Mouse (Mus musculus) stomach, embryonic 14.5 days (tissue): ENCODE measurements around the gene Pfkfb2. TPM values are rescaled to one million over a fixed set of nuclear protein-coding genes. Genes with fewer than 3 reads are reported as not detected.
"Not testable (repeated sequence)": the region's sequence is repeated elsewhere in the genome, so short reads cannot be mapped to it uniquely, and the experiment has no call there.

Experiments used
- ATAC-seq: fragments of 200-750 bp; cut with Nextera tagmentation; 2 replicates; pipeline ENCODE4 v1.8.0; 2017; ENCODE audit warnings: low read depth, moderate TSS enrichment; ENCODE audit not compliant: insufficient number of reproducible peaks, insufficient read depth, low FRiP score
- H3K27ac ChIP-seq: fragments of 300-500 bp; sonication (generic); 2 replicates; pipeline ENCODE4 v1.5.1; 2014; ENCODE audit warnings: mild to moderate bottlenecking, low read length, moderate library complexity, mixed read lengths
- H3K27me3 ChIP-seq: fragments of 300-500 bp; sonication (generic); 2 replicates; pipeline ENCODE4 v1.6.1; 2014; ENCODE audit warnings: low read length, control low read depth, mixed read lengths; ENCODE audit not compliant: control insufficient read depth, insufficient read depth
- H3K36me3 ChIP-seq: fragments of 300-500 bp; sonication (generic); 2 replicates; pipeline ENCODE4 v1.6.1; 2014; ENCODE audit warnings: mild to moderate bottlenecking, control low read depth, low read length, moderate library complexity, mixed read lengths; ENCODE audit not compliant: control insufficient read depth, insufficient read depth
- H3K4me1 ChIP-seq: fragments of 300-500 bp; sonication (generic); 2 replicates; pipeline ENCODE4 v1.6.1; 2014; ENCODE audit warnings: low read length, control low read depth, mixed read lengths; ENCODE audit not compliant: control insufficient read depth, insufficient read depth
- H3K4me2 ChIP-seq: fragments of 300-500 bp; sonication (generic); replicated peaks from 2 replicates; pipeline ENCODE4 v1.6.1; 2014; ENCODE audit warnings: low read depth, low read length, control low read depth
- H3K4me3 ChIP-seq: fragments of 300-500 bp; sonication (generic); 2 replicates; pipeline ENCODE4 v1.5.1; 2014; ENCODE audit warnings: low read depth, low read length, control low read depth
- H3K9ac ChIP-seq: fragments of 300-500 bp; sonication (generic); replicated peaks from 2 replicates; pipeline ENCODE4 v1.6.1; 2014; ENCODE audit warnings: low read depth, mild to moderate bottlenecking, control low read depth, low read length, moderate library complexity, mixed read lengths
- H3K9me3 ChIP-seq: fragments of 300-500 bp; sonication (generic); 2 replicates; pipeline ENCODE4 v1.6.1; 2016; ENCODE audit warnings: low read depth, low read length, control low read depth; ENCODE audit not compliant: control insufficient read depth
- WGBS: fragments of 180-500 bp; shearing (Covaris S2); extraction: QIAGEN DNeasy Blood & Tissue Kit; methylation state at CpG from one replicate; pipeline ENCODE4 v1.1.7; 2014; 5-methylcytosine and 5-hydroxymethylcytosine counted together
- polyA plus RNA-seq: library from polyadenylated mRNA; unstranded; fragments of >200 nt; fragmentation: Nextera tagmentation; extraction: Ambion mirVana; gene quantifications from 2 replicates; pipeline ENCODE4 v1.2.1, GENCODE M21; 2014

The Pfkfb2 gene
- polyA plus RNA-seq, 1 experiment from 2014 or later = 11.1 TPM

DNA sequence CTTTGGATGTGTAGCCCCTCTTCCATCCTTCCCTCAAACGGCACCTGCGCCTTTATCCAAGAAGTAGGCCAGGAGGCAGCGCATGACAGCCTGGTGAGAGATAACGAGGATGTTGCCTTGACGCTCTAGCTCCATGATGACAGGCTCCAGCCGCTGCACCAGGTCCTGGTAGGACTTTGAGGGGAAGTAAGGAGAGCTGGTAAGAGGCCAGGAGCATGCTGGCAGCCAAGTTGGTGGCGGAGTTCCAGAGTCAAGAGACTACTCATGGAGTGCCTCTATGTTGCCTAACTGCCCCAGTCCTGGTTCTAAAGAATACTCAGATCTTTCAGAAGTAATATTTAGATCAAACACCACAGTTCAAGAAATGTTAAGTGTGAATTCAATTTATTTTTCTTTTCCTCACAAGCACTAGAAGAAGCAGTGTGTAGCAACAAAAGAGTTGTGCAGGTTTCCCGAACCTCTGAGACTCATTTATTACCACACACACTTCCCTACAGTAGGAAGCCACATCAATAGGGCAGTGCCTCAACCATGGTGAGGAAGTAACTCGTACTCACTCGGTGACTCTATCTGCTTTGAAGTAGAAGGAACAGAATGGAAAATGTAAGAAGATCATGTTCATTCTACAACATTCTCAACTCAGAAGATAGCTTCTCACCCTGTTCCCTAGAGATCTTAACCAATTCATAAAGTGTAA, 29.0 kb downstream of the Pfkfb2 start:
- no peaks in the 10 kb centered on the region for H3K27me3 ChIP-seq
- 93% methylated on average over 10 of the region's 10 CpGs for WGBS
- no peak overlapping the region for H3K4me2 ChIP-seq
- H3K9me3 ChIP-seq = no peaks in the 10 kb centered on the region
- H3K9ac ChIP-seq = no peak overlapping the region
- no peak overlapping the region for H3K27ac ChIP-seq
- no peak overlapping the region for H3K4me3 ChIP-seq
- no peaks in the 10 kb centered on the region for H3K4me1 ChIP-seq
- ATAC-seq = no peak
- peaks cover 37% of the 10 kb centered on the region for H3K36me3 ChIP-seq

GRCm38 (mm10) chr1:130698601-130699000, 30.5 kb downstream of the Pfkfb2 start:
- Histone ChIP-seq H3K27ac (no peak overlapping the region), H3K9ac (no peak overlapping the region), H3K9me3 (no peaks in the 10 kb centered on the region), H3K4me3 (no peak overlapping the region), H3K4me2 (no peak overlapping the region), H3K27me3 (no peaks in the 10 kb centered on the region), H3K36me3 (peaks cover 38% of the 10 kb centered on the region), H3K4me1 (no peaks in the 10 kb centered on the region)
- no peak for ATAC-seq
- WGBS = 91% methylated on average over 5 of the region's 5 CpGs

- Histone ChIP-seq H3K9ac (no peak overlapping the region), H3K27ac (no peak overlapping the region), H3K27me3 (no peaks in the 10 kb centered on the region), H3K9me3 (no peaks in the 10 kb centered on the region), H3K4me3 (no peak overlapping the region), H3K4me2 (no peak overlapping the region), H3K4me1 (no peaks in the 10 kb centered on the region), H3K36me3 (no peaks in the 10 kb centered on the region)
- 64% methylated on average over 1 of the region's 1 CpGs for WGBS
- no peak for ATAC-seq
Observed at GRCm38 (mm10) chr1:130683905-130684304, 45.1 kb downstream of the Pfkfb2 start.

GRCm38 (mm10) chr1:130681656-130682413, 47.2 kb downstream of the Pfkfb2 start:
- 77% methylated on average over 6 of the region's 6 CpGs for WGBS
- no peaks in the 10 kb centered on the region for H3K27me3 ChIP-seq
- no peaks in the 10 kb centered on the region for H3K36me3 ChIP-seq
- no peak overlapping the region for H3K9ac ChIP-seq
- no peak overlapping the region for H3K4me3 ChIP-seq
- ATAC-seq = no peak
- H3K9me3 ChIP-seq = no peaks in the 10 kb centered on the region
- H3K27ac ChIP-seq = no peak overlapping the region
- no peak overlapping the region for H3K4me2 ChIP-seq
- no peaks in the 10 kb centered on the region for H3K4me1 ChIP-seq

DNA sequence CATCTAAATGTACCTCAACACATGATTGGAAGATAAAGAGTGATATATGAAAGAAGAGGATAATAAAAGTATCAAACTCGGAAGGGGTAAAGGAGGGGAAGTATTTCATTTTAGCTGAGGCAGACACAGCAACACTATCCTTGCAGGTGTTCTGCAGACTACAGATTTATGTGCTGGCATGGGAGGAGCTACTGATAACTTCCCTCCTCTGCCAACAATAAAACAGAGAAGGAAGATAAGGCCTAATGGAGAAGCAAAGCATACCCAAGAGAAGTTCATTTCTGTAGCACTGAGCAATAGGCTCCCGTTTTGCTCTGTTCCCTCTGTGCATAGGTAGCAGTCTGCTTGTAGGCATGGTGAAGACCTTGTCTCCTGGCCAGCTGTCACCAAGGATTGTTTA, 48.0 kb downstream of the Pfkfb2 start:
- no peaks in the 10 kb centered on the region for H3K36me3 ChIP-seq
- no peak overlapping the region for H3K27ac ChIP-seq
- H3K9me3 ChIP-seq = no peaks in the 10 kb centered on the region
- no peaks in the 10 kb centered on the region for H3K27me3 ChIP-seq
- no peak overlapping the region for H3K9ac ChIP-seq
- H3K4me1 ChIP-seq = no peaks in the 10 kb centered on the region
- H3K4me2 ChIP-seq = no peak overlapping the region
- H3K4me3 ChIP-seq = no peak overlapping the region
- WGBS = 53% methylated on average over 2 of the region's 2 CpGs
- ATAC-seq = no peak

DNA sequence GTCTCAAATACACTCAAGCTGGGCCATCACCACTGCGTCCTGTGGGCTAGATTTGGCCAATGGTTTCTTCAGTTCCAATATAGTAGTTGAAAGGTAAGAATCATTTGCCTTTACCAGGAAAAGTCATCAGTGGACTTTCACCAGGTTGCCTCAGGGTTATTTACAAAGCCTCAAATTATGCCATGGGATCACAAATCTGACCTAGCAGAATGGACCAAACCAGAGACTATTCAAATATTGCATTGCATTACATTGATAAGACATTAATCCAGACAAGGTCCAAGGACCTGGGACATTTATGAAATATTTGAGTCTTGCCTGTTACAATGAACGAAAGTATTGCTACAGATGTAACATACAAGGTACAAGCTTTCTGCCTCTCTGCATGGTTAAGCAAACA, 50.5 kb downstream of the Pfkfb2 start:
- no peaks in the 10 kb centered on the region for H3K9me3 ChIP-seq
- H3K4me3 ChIP-seq = no peak overlapping the region
- H3K4me2 ChIP-seq = no peak overlapping the region
- no peak for ATAC-seq
- H3K27ac ChIP-seq = no peak overlapping the region
- 89% methylated on average over 2 of the region's 2 CpGs for WGBS
- H3K9ac ChIP-seq = no peak overlapping the region
- H3K4me1 ChIP-seq = no peaks in the 10 kb centered on the region
- H3K27me3 ChIP-seq = no peaks in the 10 kb centered on the region
- no peaks in the 10 kb centered on the region for H3K36me3 ChIP-seq

DNA sequence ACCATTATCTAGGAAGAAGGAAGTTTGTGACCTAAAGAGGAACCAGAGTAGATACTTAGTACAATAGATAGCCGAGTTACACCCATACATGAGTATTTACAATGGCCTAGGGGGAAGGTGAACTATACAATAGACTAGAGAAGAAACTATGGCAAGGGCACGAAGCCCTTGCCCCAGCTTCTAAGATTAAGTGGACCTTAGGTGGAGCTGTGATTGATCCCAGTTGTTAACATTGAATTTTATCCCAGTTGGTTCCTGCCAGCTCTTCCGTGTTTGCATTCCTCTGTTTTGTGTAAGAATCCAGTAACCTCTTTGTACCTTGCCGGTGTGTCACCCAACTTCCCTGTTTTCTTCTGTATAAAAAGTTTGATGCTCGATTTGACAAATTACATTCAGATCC, 65.5 kb downstream of the Pfkfb2 start:
- not testable (repeated sequence) for H3K27me3 ChIP-seq, H3K4me3 ChIP-seq, ATAC-seq, H3K27ac ChIP-seq, H3K9me3 ChIP-seq, H3K4me2 ChIP-seq, H3K36me3 ChIP-seq, H3K9ac ChIP-seq, H3K4me1 ChIP-seq
- 85% methylated on average over 5 of the region's 5 CpGs for WGBS

DNA sequence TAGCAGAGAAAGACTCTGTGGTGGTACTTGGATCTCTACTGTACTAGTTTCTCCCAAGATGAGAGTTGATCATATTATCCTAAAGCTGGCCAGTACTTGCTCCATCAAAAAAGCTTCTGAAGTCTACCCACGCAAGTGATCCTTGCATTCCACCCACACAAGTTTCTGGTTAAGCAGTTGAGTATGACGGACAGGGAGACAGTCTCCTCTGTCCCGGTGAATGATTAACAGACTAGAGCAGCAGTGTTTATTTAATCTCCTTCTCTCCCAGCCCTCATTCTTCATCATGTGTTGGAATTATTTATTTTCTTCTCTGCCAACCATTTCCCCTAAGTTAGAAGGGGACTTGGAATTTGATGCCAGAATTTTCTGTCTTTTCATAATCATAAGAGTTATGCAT, 67.6 kb downstream of the Pfkfb2 start, which contains the start of gene C4bp:
Gene C4bp (minus strand): TSS at position 179 of the 400 bp plus-strand sequence.
- 38% methylated on average over 3 of the region's 3 CpGs for WGBS
- ATAC-seq = no peak

More for the DNA sequence above, 67.6 kb downstream of the Pfkfb2 start, which contains the start of gene C4bp:
- no peak within 1 kb of the TSS for H3K9ac ChIP-seq
- H3K9me3 ChIP-seq = no peaks in the 10 kb centered on the region
- H3K4me2 ChIP-seq = no peak within 1 kb of the TSS
- no peak within 1 kb of the TSS for H3K4me3 ChIP-seq
- H3K27ac ChIP-seq = no peak within 1 kb of the TSS
- no peaks in the 10 kb centered on the region for H3K4me1 ChIP-seq
- no peaks in the 10 kb centered on the region for H3K27me3 ChIP-seq
- no peaks in the 10 kb centered on the region for H3K36me3 ChIP-seq
